Mouse (Mus musculus): ENCODE results near the gene Rnf180.
A peak's percentile ranks its signal among the peaks of the same experiment; 100 is the strongest.

Rnf180 gene

GRCm38 (mm10) chr13:105250767-105251166, 43.8 kb downstream of the Rnf180 start:
- no peak for DNase-seq (ENCODE audit: low read depth)

GRCm38 (mm10) chr13:105250264-105250663, 44.4 kb downstream of the Rnf180 start:
- no peak for DNase-seq (ENCODE audit: low read depth)

- DNase-seq (ENCODE audit: low read depth), result no peak
Measured at GRCm38 (mm10) chr13:105249599-105249998, 45.0 kb downstream of the Rnf180 start.

GRCm38 (mm10) chr13:105247691-105248090, 46.9 kb downstream of the Rnf180 start:
- no peak for DNase-seq (ENCODE audit: low read depth)

GRCm38 (mm10) chr13:105240810-105241209, 53.8 kb downstream of the Rnf180 start:
- DNase-seq (ENCODE audit: low read depth), result no peak

GRCm38 (mm10) chr13:105227126-105227525, 67.5 kb downstream of the Rnf180 start:
- no peak for DNase-seq (ENCODE audit: low read depth)

- no peak for DNase-seq (ENCODE audit: low read depth)
Measured at GRCm38 (mm10) chr13:105224048-105224447, 70.6 kb downstream of the Rnf180 start.

GRCm38 (mm10) chr13:105223147-105223546, 71.5 kb downstream of the Rnf180 start:
- no peak for DNase-seq (ENCODE audit: low read depth)

- DNase-seq (ENCODE audit: low read depth), result no peak
Measured at GRCm38 (mm10) chr13:105222016-105222725, 72.4 kb downstream of the Rnf180 start.

GRCm38 (mm10) chr13:105210746-105211145, 83.9 kb downstream of the Rnf180 start:
- DNase-seq (ENCODE audit: low read depth), result no peak

- no peak for DNase-seq (ENCODE audit: low read depth)
Measured at GRCm38 (mm10) chr13:105203851-105204250, 90.8 kb downstream of the Rnf180 start.

- no peak for DNase-seq (ENCODE audit: low read depth)
Measured at GRCm38 (mm10) chr13:105198658-105199057, 96.0 kb downstream of the Rnf180 start.

- no peak for DNase-seq (ENCODE audit: low read depth)
Measured at GRCm38 (mm10) chr13:105198028-105198427, 96.6 kb downstream of the Rnf180 start.

- DNase-seq (ENCODE audit: low read depth), result no peak
Measured at GRCm38 (mm10) chr13:105193583-105193982, 101.0 kb downstream of the Rnf180 start.

GRCm38 (mm10) chr13:105188730-105189129, 105.9 kb downstream of the Rnf180 start:
- no peak for DNase-seq (ENCODE audit: low read depth)

GRCm38 (mm10) chr13:105180781-105181180, 113.8 kb downstream of the Rnf180 start:
- no peak for DNase-seq (ENCODE audit: low read depth)

GRCm38 (mm10) chr13:105165441-105165840, 129.2 kb downstream of the Rnf180 start:
- no peak for DNase-seq (ENCODE audit: low read depth)

GRCm38 (mm10) chr13:105153955-105154354, 140.7 kb downstream of the Rnf180 start:
- no peak for DNase-seq (ENCODE audit: low read depth)

GRCm38 (mm10) chr13:105150006-105150405, 144.6 kb downstream of the Rnf180 start:
- no peak for DNase-seq (ENCODE audit: low read depth)

GRCm38 (mm10) chr13:105147795-105148418, 146.7 kb downstream of the Rnf180 start:
- DNase-seq (ENCODE audit: low read depth), result no peak

GRCm38 (mm10) chr13:105146827-105147226, 147.8 kb downstream of the Rnf180 start:
- DNase-seq (ENCODE audit: low read depth), result peak; percentile 51

- no peak for DNase-seq (ENCODE audit: low read depth)
Measured at GRCm38 (mm10) chr13:105139881-105140280, 154.7 kb downstream of the Rnf180 start.

GRCm38 (mm10) chr13:105134397-105134796, 160.2 kb downstream of the Rnf180 start:
- no peak for DNase-seq (ENCODE audit: low read depth)

- no peak for DNase-seq (ENCODE audit: low read depth)
Measured at GRCm38 (mm10) chr13:105132776-105133175, 161.8 kb downstream of the Rnf180 start.

All from fibroblast of lung, adult 2 months (primary cell).